Mouse (Mus musculus): Measurements from ENCODE around the gene Fmo2. TPM values are rescaled to one million over a fixed set of nuclear protein-coding genes. Genes with fewer than 3 reads are reported as not detected.

The Fmo2 gene
- total and polyA plus RNA-seq, 3 experiments, result not detected

DNA sequence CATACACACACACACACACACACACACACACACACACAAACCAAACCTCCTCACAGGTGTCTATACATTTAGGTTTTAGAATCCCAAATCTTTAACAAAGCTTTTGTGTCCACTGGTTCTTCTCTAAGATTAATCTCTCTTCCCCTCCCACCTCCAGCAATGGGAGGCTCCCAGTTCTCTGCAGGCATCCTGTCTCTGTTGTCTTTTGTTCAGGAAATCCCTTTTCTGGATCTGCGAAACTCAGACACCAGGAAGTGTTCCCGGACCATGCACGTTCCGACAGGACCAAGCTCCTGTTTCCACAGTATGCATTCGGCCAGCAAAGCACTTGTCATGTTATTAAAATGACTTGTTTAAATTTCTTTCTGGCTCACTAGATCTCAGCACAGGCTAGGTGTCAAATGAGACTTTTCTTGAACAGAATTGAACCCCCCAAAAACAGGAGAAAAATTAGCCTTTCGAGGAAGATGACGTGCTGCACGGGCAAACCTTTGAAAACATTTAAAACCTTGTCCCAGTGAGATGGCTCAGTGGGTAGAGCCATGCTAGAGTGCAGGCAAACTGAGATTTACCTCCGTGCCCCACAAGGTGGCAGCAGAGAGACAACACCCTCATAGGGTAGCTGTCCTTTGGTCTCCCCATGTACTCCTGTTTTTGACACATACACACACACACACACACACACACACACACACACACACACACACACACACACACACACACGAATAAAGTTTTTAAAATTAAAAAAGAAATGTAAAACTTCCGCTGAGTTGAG, 18.7 kb downstream of the Fmo2 start (continued):
- TF ChIP-seq POLR2AphosphoS2 (IDR thresholded peaks at IDR 0.05; ENCODE audit: low read length), result no peak

DNA sequence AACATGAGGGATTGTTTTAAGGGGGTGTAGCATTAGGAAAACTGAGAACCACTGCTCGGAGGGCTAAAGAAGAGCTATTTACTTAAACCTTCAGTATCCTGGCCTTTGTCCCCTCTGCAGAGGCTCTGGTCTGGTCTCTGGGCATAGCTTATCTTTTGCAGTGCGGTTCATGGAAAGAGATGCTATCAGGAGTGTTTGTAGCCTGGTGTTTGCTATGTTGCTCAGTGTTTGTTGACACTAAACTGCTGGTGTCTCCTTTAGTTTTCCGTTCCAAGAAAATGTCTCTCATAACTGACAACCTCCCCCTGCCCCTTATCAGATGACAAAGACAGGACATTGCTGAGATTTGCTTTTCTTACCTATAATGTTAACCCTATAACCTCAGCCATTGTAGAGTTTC, 23.4 kb downstream of the Fmo2 start:
- no peaks in the 10 kb centered on the region for H3K9me3 ChIP-seq (replicated peaks; ENCODE audit: insufficient read depth, low read length)
- no peaks in the 10 kb centered on the region for H3K36me3 ChIP-seq (ENCODE audit: control insufficient read depth in 1 of 2, insufficient read depth in 2 of 2, low read length in 2 of 2)
- H3K79me2 ChIP-seq (ENCODE audit: control insufficient read depth, insufficient read depth, low read length, poor library complexity), result no peaks in the 10 kb centered on the region
- H3K4me1 ChIP-seq (ENCODE audit: control insufficient read depth in 1 of 2, insufficient read depth in 2 of 2, low read length in 2 of 2), result no peaks in the 10 kb centered on the region
- TF ChIP-seq POLR2AphosphoS5 (IDR thresholded peaks at IDR 0.05; ENCODE audit: borderline replicate concordance, low read depth, low read length), result no peak
- no peak for TF ChIP-seq MXI1 (IDR thresholded peaks at IDR 0.05; ENCODE audit: low read depth, low read length)
- TF ChIP-seq ZNF384 (IDR thresholded peaks at IDR 0.05; ENCODE audit: low read depth, low read length), result no peak
- TF ChIP-seq NRF1 (IDR thresholded peaks at IDR 0.05; ENCODE audit: insufficient read depth, low read depth, low read length, poor library complexity, severe bottlenecking), result no peak
- TF ChIP-seq JUND (IDR thresholded peaks at IDR 0.05; ENCODE audit: low read depth, low read length), result no peak
- TF ChIP-seq MEF2A (IDR thresholded peaks at IDR 0.05; ENCODE audit: extremely low read depth, insufficient replicate concordance, low read depth, low read length, poor library complexity, severe bottlenecking), result no peak
- TF ChIP-seq USF1 (IDR thresholded peaks at IDR 0.05; ENCODE audit: low read depth, low read length), result no peak
- no peak for TF ChIP-seq POLR2A (IDR thresholded peaks at IDR 0.05; ENCODE audit: control insufficient read depth in 1 of 2, insufficient read depth in 1 of 2, low read depth in 1 of 2, low read length in 2 of 2, poor library complexity in 1 of 2)
- no peak for TF ChIP-seq TBP (IDR thresholded peaks at IDR 0.05; ENCODE audit: low read depth, low read length)
- TF ChIP-seq ZC3H11A (IDR thresholded peaks at IDR 0.05; ENCODE audit: low read depth, low read length), result no peak
- no peak for TF ChIP-seq ZKSCAN1 (IDR thresholded peaks at IDR 0.05; ENCODE audit: low read depth, low read length)
- TF ChIP-seq MAFK (IDR thresholded peaks at IDR 0.05; ENCODE audit: borderline replicate concordance, low read depth, low read length), result no peak
- TF ChIP-seq ETS1 (IDR thresholded peaks at IDR 0.05; ENCODE audit: low read depth, low read length), result no peak
- TF ChIP-seq MYC (IDR thresholded peaks at IDR 0.05; ENCODE audit: low read depth, low read length), result no peak
- no peak for TF ChIP-seq ZMIZ1 (IDR thresholded peaks at IDR 0.05; ENCODE audit: low read depth, low read length)
- TF ChIP-seq GABPA (IDR thresholded peaks at IDR 0.05; ENCODE audit: low read depth, low read length), result no peak
- TF ChIP-seq HCFC1 (IDR thresholded peaks at IDR 0.05; ENCODE audit: low read depth, low read length), result no peak
- TF ChIP-seq MYB (IDR thresholded peaks at IDR 0.05; ENCODE audit: low read depth, low read length), result no peak
- TF ChIP-seq POLR2AphosphoS2 (IDR thresholded peaks at IDR 0.05; ENCODE audit: low read length), result no peak
- no peak for DNase-seq (ENCODE audit: low read depth, low spot score)
- no peaks in the 10 kb centered on the region for H3K27me3 ChIP-seq (ENCODE audit: control insufficient read depth in 1 of 2, insufficient read depth in 2 of 2, low read length in 2 of 2)
- H3K9ac ChIP-seq (ENCODE audit: control insufficient read depth, low read depth, low read length, poor library complexity, severe bottlenecking), result no peak overlapping the region
- H3K4me3 ChIP-seq (ENCODE audit: control insufficient read depth in 1 of 2, insufficient read depth in 1 of 2, low read depth in 2 of 2, low read length in 2 of 2), result no peak overlapping the region
- H3K27ac ChIP-seq (ENCODE audit: control insufficient read depth, low read depth, low read length), result no peak overlapping the region

Data from MEL (cell line).